Mouse (Mus musculus) frontal cortex, adult 2 months (tissue): ENCODE measurements at regions not wholly inside any gene's neighbourhood (a gene's known extent, or its start where the extent isn't known, plus 50 kb on each side); places are given as distances from the start of the nearest gene placed in this dataset.

Source experiments
- DNase-seq, 2 experiments: peaks; one replicate each; pipeline ENCODE4 v3.0.0; 2022; ENCODE audit warnings: low spot score in 1 of 2; ENCODE audit errors: extremely low spot score in 1 of 2

DNA sequence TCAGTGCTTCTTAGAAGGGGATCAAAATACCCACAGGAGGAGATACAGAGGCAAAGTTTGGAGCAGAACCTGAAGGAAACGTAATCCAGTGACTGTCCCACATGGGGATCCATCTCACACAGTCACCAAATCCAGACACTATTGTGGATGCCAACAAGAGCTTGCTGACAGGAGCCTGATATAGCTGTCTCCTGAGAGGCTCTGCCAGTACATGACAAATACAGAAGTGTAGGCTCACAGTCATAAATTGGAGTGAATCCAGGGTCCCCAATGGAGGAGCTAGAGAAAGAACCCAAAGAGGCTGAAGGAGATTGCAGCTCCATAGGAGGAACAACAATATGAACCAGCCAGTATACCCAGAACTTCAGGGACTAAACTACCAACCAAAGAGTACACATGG, 389.5 kb upstream of the Cylc2 start:
- peak in 1 of 2 experiments; percentile 7 for DNase-seq
